Mouse (Mus musculus) neural tube, embryonic 11.5 days (tissue): ENCODE results near the gene Ddx47. TPM values are rescaled to one million over a fixed set of nuclear protein-coding genes. Genes with fewer than 3 reads are reported as not detected.

Source experiments
- ATAC-seq: fragments of 200-750 bp; cut with Nextera tagmentation; 2 replicates; pipeline ENCODE4 v1.8.0; 2017; ENCODE audit warnings: moderate number of reproducible peaks, mild to moderate bottlenecking, moderate TSS enrichment, moderate library complexity; ENCODE audit not compliant: insufficient read depth, low FRiP score, low TSS enrichment
- DNase-seq: peaks from one replicate; pipeline ENCODE4 v3.0.0-alpha.2; 2015; ENCODE audit warnings: low spot score
- H3K27ac ChIP-seq: fragments of 300-500 bp; sonication (generic); 2 replicates; pipeline ENCODE4 v1.5.1; 2014; ENCODE audit warnings: low read depth, mild to moderate bottlenecking, low read length
- H3K27me3 ChIP-seq: fragments of 300-500 bp; sonication (generic); 2 replicates; pipeline ENCODE4 v1.6.1; 2014; ENCODE audit warnings: mild to moderate bottlenecking, low read length, mixed read lengths; ENCODE audit not compliant: control insufficient read depth, insufficient read depth
- H3K36me3 ChIP-seq: fragments of 300-500 bp; sonication (generic); 2 replicates; pipeline ENCODE4 v1.6.1; 2014; ENCODE audit warnings: mild to moderate bottlenecking, low read length, moderate library complexity, mixed read lengths; ENCODE audit not compliant: control insufficient read depth, insufficient read depth
- H3K4me1 ChIP-seq: fragments of 300-500 bp; sonication (generic); 2 replicates; pipeline ENCODE4 v1.6.1; 2014; ENCODE audit warnings: low read length, mixed read lengths; ENCODE audit not compliant: control insufficient read depth, insufficient read depth
- H3K4me2 ChIP-seq: fragments of 300-500 bp; sonication (generic); 2 replicates; pipeline ENCODE4 v1.6.1; 2014; ENCODE audit warnings: low read depth, mild to moderate bottlenecking, moderate library complexity
- H3K4me3 ChIP-seq: fragments of 300-500 bp; sonication (generic); 2 replicates; pipeline ENCODE4 v1.5.1; 2014; ENCODE audit warnings: low read depth, low read length
- H3K9ac ChIP-seq: fragments of 300-500 bp; sonication (generic); 2 replicates; pipeline ENCODE4 v1.6.1; 2014; ENCODE audit warnings: mild to moderate bottlenecking, low read length
- H3K9me3 ChIP-seq: fragments of 300-500 bp; sonication (generic); 2 replicates; pipeline ENCODE4 v1.6.1; 2016; ENCODE audit warnings: low read length; ENCODE audit not compliant: control insufficient read depth
- WGBS: fragments of 180-500 bp; shearing (Covaris S2); extraction: QIAGEN DNeasy Blood & Tissue Kit; methylation state at CpG from one replicate; pipeline ENCODE4 v1.1.7; 2014; 5-methylcytosine and 5-hydroxymethylcytosine counted together
- polyA plus RNA-seq: library from polyadenylated mRNA; unstranded; fragments of >200 nt; fragmentation: Nextera tagmentation; extraction: Ambion mirVana; gene quantifications from 2 replicates; pipeline ENCODE4 v1.2.1, GENCODE M21; 2014

The Ddx47 gene
- polyA plus RNA-seq = 109 and 112 TPM in 2 replicates

DNA sequence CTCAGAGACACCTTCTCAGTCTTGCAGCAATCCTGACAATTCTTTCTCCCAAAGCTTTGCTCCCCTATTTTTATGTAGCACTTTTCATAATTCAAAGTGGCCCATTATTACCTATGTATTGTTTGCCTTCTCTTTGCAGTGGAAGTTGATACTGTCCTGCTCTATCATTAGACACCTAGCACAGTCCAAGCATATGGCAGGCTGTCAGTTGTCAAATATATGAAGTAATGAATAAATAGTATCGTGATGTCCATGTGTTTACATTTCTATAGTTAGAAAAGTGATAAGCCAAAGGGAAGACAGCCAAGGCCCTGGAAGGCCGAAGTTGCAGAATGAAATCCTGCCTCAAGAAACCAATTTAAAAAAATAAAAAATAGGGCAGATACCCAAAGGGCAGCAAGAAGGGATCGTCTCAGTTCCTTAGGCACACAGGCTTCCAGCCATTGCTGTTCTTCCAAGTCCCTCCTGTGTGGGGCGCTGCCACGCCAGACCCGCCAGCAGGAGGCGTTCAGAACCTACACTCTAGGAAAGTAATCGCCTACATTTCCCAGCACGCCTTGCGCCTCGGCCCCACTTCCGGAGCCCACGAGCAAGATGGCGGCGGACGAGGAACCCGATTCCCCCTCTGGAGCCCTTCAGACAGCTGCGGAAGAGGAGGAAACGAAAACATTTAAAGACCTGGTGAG, at the start of gene Ddx47:
Gene Ddx47 (plus strand): TSS at position 565 of the 686 bp plus-strand sequence.
- Histone ChIP-seq H3K4me3 (peak within 1 kb of the TSS; percentile 75), H3K4me1 (no peaks in the 10 kb centered on the region; the same call in 1 of the 2 replicates), H3K9me3 (no peaks in the 10 kb centered on the region), H3K27ac (no peak within 1 kb of the TSS), H3K36me3 (peaks cover 9% of the 10 kb centered on the region), H3K9ac (peak within 1 kb of the TSS; percentile 73), H3K27me3 (no peaks in the 10 kb centered on the region), H3K4me2 (peak within 1 kb of the TSS; percentile 47)
- peak; percentile 86 for ATAC-seq
- 7% methylated on average over 19 of the region's 19 CpGs for WGBS
- peak; percentile 96 for DNase-seq

DNA sequence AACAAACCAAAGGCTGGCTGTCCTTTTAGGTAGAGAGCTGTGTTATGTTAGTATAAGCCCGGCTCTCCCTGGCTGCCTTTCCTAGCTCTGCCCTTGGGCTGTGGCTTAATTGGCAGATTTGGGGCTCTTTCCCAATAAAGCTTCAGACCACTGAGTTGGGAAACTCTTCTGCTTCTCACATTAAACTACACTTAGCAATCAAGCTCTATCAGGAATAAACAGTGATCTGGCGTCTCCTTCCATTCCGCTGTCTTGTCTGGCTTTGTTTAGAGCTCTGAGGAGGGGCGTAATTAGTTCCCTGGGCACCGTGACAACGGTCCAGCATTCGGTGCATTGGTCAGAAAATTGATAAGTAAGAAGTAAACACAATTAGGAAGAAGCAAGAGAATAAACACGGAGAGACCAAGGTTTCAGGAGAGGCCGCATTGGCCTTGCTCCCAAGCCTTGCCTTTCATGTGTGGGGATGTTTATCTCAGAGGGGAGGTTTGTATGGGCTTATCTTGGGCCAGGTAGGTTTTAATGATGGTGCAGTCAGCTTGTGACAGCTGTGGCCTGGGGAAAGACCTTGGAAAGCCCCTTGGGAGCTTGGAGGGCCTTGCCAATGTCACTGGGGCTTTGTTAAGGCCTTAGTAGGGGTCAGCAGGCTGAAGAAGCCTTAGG, 49.4 kb upstream of the Ddx47 start:
- no peaks in the 10 kb centered on the region for H3K27me3 ChIP-seq
- DNase-seq = no peak
- H3K4me2 ChIP-seq = no peak overlapping the region
- H3K9me3 ChIP-seq = no peaks in the 10 kb centered on the region
- no peak overlapping the region for H3K4me3 ChIP-seq
- no peak overlapping the region for H3K27ac ChIP-seq
- no peak for ATAC-seq
- no peak overlapping the region for H3K9ac ChIP-seq
- H3K4me1 ChIP-seq = peaks cover 13% of the 10 kb centered on the region
- WGBS = 63% methylated on average over 9 of the region's 9 CpGs
- H3K36me3 ChIP-seq = no peaks in the 10 kb centered on the region

DNA sequence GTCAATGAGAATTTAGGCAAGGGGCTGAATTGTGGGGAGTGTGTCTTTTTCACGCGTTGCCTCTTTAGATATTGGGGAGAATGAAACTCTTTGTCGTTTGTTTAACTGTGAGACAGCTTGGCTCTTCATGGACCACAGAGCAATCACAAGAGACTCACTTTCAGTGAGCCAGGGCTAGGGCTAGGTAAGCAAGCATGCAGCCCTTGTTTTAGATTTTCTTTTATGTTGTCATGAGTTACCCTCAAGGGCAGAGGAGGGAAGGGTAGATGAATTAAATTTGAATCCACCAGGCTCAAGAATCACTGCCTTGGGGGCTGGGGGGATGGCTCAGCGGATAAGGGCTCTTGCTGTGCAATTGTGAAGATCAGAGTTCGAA, 48.9 kb upstream of the Ddx47 start:
- H3K9me3 ChIP-seq = no peaks in the 10 kb centered on the region
- no peak overlapping the region for H3K9ac ChIP-seq
- DNase-seq = no peak
- ATAC-seq = no peak
- 55% methylated on average over 5 of the region's 5 CpGs for WGBS
- H3K27ac ChIP-seq = no peak overlapping the region
- no peaks in the 10 kb centered on the region for H3K27me3 ChIP-seq
- no peak overlapping the region for H3K4me2 ChIP-seq
- H3K36me3 ChIP-seq = no peaks in the 10 kb centered on the region
- H3K4me1 ChIP-seq = peaks cover 13% of the 10 kb centered on the region
- H3K4me3 ChIP-seq = no peak overlapping the region

DNA sequence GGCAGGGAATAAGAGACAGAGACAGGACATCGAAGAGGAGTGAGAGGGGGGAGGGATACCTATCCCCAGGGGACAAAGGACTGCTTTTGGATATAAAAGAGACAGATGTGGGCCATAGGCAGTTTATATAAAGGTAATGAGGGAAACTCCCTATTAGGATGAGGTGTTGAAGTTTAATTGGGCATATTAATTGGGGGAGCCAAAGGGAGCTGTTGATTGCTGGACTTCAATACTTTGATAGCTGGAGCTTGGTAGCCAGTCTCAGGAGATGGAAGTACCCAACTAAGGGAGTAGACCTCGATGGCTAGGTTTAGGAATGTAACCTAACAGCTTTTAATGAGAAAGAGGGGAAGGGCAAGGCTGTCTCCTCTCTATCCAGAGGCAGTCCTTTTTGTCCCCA, 47.5 kb upstream of the Ddx47 start:
- Histone ChIP-seq H3K9me3 (no peaks in the 10 kb centered on the region), H3K4me1 (peaks cover 13% of the 10 kb centered on the region), H3K4me2 (no peak overlapping the region), H3K36me3 (no peaks in the 10 kb centered on the region), H3K4me3 (no peak overlapping the region), H3K9ac (no peak overlapping the region), H3K27ac (no peak overlapping the region), H3K27me3 (no peaks in the 10 kb centered on the region)
- ATAC-seq (no peak), DNase-seq (no peak)
- WGBS = 82% methylated on average over 2 of the region's 2 CpGs

DNA sequence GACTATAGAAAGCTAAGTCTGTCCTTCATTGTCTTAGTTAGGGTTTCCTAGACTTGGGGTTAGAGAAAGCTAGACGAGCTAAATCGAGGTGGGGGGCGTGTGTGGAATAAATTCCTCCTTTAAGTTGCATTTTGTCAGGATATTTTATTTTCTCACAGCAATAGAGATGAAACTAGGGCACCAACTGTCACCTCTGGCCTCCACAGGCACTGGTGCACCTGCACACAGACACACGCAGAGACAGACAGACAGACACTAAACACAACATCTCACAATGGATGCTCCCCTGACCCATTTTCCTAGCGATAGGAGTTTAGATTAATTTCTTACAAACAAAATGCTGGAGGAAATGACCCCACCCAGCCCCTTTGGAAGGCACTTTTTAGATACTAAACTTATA, 44.7 kb upstream of the Ddx47 start:
- no peak for ATAC-seq
- DNase-seq = no peak
- H3K27ac ChIP-seq = no peak overlapping the region
- H3K9ac ChIP-seq = no peak overlapping the region
- no peak overlapping the region for H3K4me3 ChIP-seq
- no peak overlapping the region for H3K4me2 ChIP-seq
- 0 out of 2 replicates have a peak, but pooled peaks cover 3% of the 10 kb centered on the region for H3K4me1 ChIP-seq
- no peaks in the 10 kb centered on the region for H3K27me3 ChIP-seq
- H3K36me3 ChIP-seq = no peaks in the 10 kb centered on the region
- WGBS = 85% methylated on average over 5 of the region's 5 CpGs
- H3K9me3 ChIP-seq = no peaks in the 10 kb centered on the region

DNA sequence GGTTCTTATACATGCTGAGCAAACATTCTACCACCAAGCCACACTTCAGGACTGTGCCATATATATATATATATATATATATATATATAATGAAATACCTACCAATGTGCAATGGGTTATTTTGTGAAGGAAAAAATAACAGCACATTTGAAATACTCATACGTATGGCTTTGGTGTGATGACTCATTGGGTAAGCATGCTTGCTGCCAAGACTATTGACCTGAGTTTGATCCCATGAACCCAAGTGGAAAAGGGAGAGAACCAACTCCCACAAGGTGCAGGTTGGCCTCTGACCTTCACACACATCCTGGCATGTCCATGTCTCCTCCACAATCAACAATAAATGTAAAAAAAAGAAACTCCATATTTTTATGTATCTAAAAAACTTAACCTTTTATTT, 43.1 kb upstream of the Ddx47 start:
- Histone ChIP-seq H3K9ac (no peak overlapping the region), H3K4me1 (no peaks in the 10 kb centered on the region), H3K4me2 (no peak overlapping the region), H3K27me3 (no peaks in the 10 kb centered on the region), H3K27ac (no peak overlapping the region), H3K4me3 (no peak overlapping the region), H3K36me3 (no peaks in the 10 kb centered on the region), H3K9me3 (no peaks in the 10 kb centered on the region)
- no peak for ATAC-seq
- 91% methylated on average over 1 of the region's 1 CpGs for WGBS
- DNase-seq = no peak

DNA sequence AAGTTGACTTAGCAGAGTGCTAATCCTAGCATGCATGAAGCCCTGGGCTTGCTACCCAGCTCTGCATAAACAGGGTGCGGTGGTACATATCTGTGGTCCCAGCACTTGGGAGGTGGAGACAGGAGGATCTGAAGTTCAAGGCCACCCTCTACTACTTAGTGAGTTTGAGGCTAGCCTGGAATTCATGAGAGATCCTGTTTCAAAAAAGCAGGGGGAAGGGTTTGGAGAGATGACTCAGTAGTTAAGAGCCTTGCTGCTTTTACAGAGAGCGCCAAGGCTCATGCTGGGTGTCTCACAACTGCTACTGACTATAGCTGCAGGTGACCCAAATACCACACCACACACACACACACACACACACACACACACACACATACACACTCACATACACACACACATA, 41.9 kb upstream of the Ddx47 start:
- ATAC-seq = no peak
- H3K4me2 ChIP-seq = no peak overlapping the region

DNA sequence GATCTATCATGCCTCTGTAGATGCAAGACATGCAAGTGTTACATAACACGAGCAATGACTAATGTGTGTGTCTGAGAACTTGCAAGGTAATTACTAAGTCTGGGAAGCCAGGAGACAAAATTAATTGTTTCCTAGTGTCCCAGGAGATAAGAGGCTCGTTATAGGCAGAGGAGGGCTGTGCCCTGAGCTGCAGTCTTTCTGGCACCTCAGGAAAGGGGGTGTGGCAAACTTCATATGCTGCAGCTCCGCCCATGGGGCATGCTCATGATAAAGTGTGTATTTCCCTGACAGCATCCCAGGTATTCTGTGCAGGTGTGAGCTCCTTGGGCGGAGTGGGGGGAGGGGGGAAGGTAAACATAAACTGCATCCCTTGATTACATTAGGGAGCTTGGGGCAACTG, 39.3 kb upstream of the Ddx47 start:
- ATAC-seq = no peak

More for the DNA sequence above, 41.9 kb upstream of the Ddx47 start:
- Histone ChIP-seq H3K36me3 (no peaks in the 10 kb centered on the region), H3K4me1 (no peaks in the 10 kb centered on the region), H3K9ac (no peak overlapping the region), H3K27me3 (no peaks in the 10 kb centered on the region), H3K27ac (no peak overlapping the region), H3K4me3 (no peak overlapping the region), H3K9me3 (no peaks in the 10 kb centered on the region)
- WGBS = 90% methylated on average over 2 of the region's 2 CpGs
- no peak for DNase-seq

DNA sequence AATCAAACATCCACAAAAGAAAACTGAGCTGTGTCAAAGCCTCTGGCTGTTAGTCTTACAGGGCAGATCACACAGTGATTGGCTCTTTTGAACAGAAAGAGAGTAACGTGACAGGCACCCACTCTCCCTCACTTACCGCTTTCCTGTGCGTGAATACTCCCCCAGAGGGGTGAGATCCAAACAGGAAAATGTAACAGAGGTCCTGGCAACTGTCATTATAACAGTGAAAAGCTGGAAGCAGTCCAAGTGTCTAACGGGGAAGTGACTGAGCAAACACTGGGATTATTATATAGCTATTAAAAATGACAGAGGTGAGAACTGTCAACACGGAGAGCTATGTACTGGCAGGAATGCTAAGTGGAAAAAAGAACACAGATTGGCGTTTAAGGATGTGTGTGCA, 34.8 kb upstream of the Ddx47 start:
- no peak overlapping the region for H3K27ac ChIP-seq
- WGBS = 62% methylated on average over 6 of the region's 6 CpGs
- no peak for DNase-seq

More for the DNA sequence above, 39.3 kb upstream of the Ddx47 start:
- Histone ChIP-seq H3K27ac (no peak overlapping the region), H3K27me3 (no peaks in the 10 kb centered on the region), H3K4me1 (0 out of 2 replicates have a peak, but pooled peaks cover 2% of the 10 kb centered on the region), H3K9me3 (no peaks in the 10 kb centered on the region), H3K4me2 (no peak overlapping the region), H3K36me3 (no peaks in the 10 kb centered on the region), H3K4me3 (no peak overlapping the region), H3K9ac (no peak overlapping the region)
- no peak for DNase-seq
- 64% methylated on average over 4 of the region's 4 CpGs for WGBS

More for the DNA sequence above, 34.8 kb upstream of the Ddx47 start:
- no peak overlapping the region for H3K9ac ChIP-seq
- no peak overlapping the region for H3K4me3 ChIP-seq
- H3K36me3 ChIP-seq = no peaks in the 10 kb centered on the region
- peaks cover 7% of the 10 kb centered on the region; the same call in 1 of the 2 replicates for H3K4me1 ChIP-seq
- H3K9me3 ChIP-seq = no peaks in the 10 kb centered on the region
- ATAC-seq = no peak
- no peaks in the 10 kb centered on the region for H3K27me3 ChIP-seq
- H3K4me2 ChIP-seq = no peak overlapping the region
